Mouse (Mus musculus) MEL (cell line): Measurements from ENCODE around the gene Ten1. TPM values are rescaled to one million over a fixed set of nuclear protein-coding genes. Genes with fewer than 3 reads are reported as not detected.

Source experiments
- DNase-seq: peaks from one replicate; pipeline ENCODE4 v3.0.0; 2011; ENCODE audit warnings: low read depth, low spot score
- H3K27ac ChIP-seq: 2 replicates; pipeline ENCODE4 v1.5.1; 2012; ENCODE audit warnings: low read depth, mild to moderate bottlenecking, control low read depth, low read length, moderate library complexity; ENCODE audit not compliant: control insufficient read depth
- H3K27me3 ChIP-seq, 2 experiments: fragments of 150-350 bp in 1 of 2; sonication (generic) in 1 of 2; 2 replicates each; pipeline ENCODE4 v1.6.1; 2012; ENCODE audit warnings: low read length in 2 of 2, mild to moderate bottlenecking in 2 of 2, improper control_type of control experiment in 1 of 2, moderate library complexity in 1 of 2; ENCODE audit not compliant: insufficient read depth in 2 of 2, control insufficient read depth in 1 of 2
- H3K36me3 ChIP-seq, 2 experiments: 2 replicates each; pipeline ENCODE4 v1.6.1; 2012 to 2014; ENCODE audit warnings: low read length in 2 of 2, improper control_type of control experiment in 1 of 2, inconsistent platforms in 1 of 2, mild to moderate bottlenecking in 1 of 2; ENCODE audit not compliant: insufficient read depth in 2 of 2, control insufficient read depth in 1 of 2
- H3K4me1 ChIP-seq, 2 experiments: fragments of 150-350 bp in 1 of 2; sonication (generic) in 1 of 2; 2 replicates each; pipeline ENCODE4 v1.6.1; 2012; ENCODE audit warnings: low read length in 2 of 2, improper control_type of control experiment in 1 of 2, mild to moderate bottlenecking in 1 of 2; ENCODE audit not compliant: insufficient read depth in 2 of 2, control insufficient read depth in 1 of 2
- H3K4me3 ChIP-seq, 2 experiments: fragments of 150-350 bp in 1 of 2; sonication (generic) in 1 of 2; 2 replicates each; pipeline ENCODE4 v1.5.1; 2012; ENCODE audit warnings: low read depth in 2 of 2, low read length in 2 of 2, mild to moderate bottlenecking in 2 of 2, moderate library complexity in 2 of 2, control low read depth in 1 of 2, improper control_type of control experiment in 1 of 2; ENCODE audit not compliant: control insufficient read depth in 1 of 2, insufficient read depth in 1 of 2
- H3K79me2 ChIP-seq: 2 replicates; pipeline ENCODE4 v1.6.1; 2012; ENCODE audit warnings: mild to moderate bottlenecking, low read length, moderate library complexity; ENCODE audit not compliant: control insufficient read depth, poor library complexity, insufficient read depth
- H3K9ac ChIP-seq: 2 replicates; pipeline ENCODE4 v1.6.1; 2012; ENCODE audit warnings: low read depth, mild to moderate bottlenecking, control low read depth, low read length, moderate library complexity; ENCODE audit not compliant: control insufficient read depth, poor library complexity, severe bottlenecking
- H3K9me3 ChIP-seq: fragments of 150-350 bp; sonication (generic); replicated peaks from 2 replicates; pipeline ENCODE4 v1.6.1; 2012; ENCODE audit warnings: mild to moderate bottlenecking, low read length, improper control_type of control experiment, moderate library complexity; ENCODE audit not compliant: insufficient read depth
- BHLHE40 ChIP-seq: IDR thresholded peaks from 2 replicates; pipeline ENCODE4 v1.6.1; 2012; ENCODE audit warnings: low read depth, mild to moderate bottlenecking, inconsistent platforms, low read length, improper control_type of control experiment, borderline replicate concordance
- CHD1 ChIP-seq: IDR thresholded peaks from 2 replicates; pipeline ENCODE4 v1.6.1; 2012; ENCODE audit warnings: low read depth, mild to moderate bottlenecking, inconsistent platforms, low read length, improper control_type of control experiment
- CTCF ChIP-seq, 3 experiments: IDR thresholded peaks in 2 of 3; conservative IDR thresholded peaks in 1 of 3; 2 replicates each; pipeline ENCODE4 v1.5.1; 2011 to 2012; ENCODE audit warnings: low read length in 3 of 3, low read depth in 2 of 3, mild to moderate bottlenecking in 2 of 3, improper control_type of control experiment in 1 of 3, inconsistent platforms in 1 of 3, mixed read lengths in 1 of 3, moderate library complexity in 1 of 3; ENCODE audit not compliant: control insufficient read depth in 1 of 3, insufficient read depth in 1 of 3, poor library complexity in 1 of 3, severe bottlenecking in 1 of 3
- E2F4 ChIP-seq: IDR thresholded peaks from 2 replicates; pipeline ENCODE4 v1.6.1; 2011; ENCODE audit warnings: low read depth, low read length, improper control_type of control experiment, borderline replicate concordance
- EP300 ChIP-seq, 2 experiments: IDR thresholded peaks; 2 replicates each; pipeline ENCODE4 v1.6.1; 2011; ENCODE audit warnings: improper control_type of control experiment in 2 of 2, low read length in 2 of 2, low read depth in 1 of 2, mild to moderate bottlenecking in 1 of 2
- KAT2A ChIP-seq: conservative IDR thresholded peaks from 2 replicates; pipeline ENCODE4 v1.6.1; 2012; ENCODE audit warnings: low read depth, low read length, improper control_type of control experiment, inconsistent platforms
- MAX ChIP-seq: IDR thresholded peaks from 2 replicates; pipeline ENCODE4 v1.6.1; 2011; ENCODE audit warnings: low read length, improper control_type of control experiment
- MYC ChIP-seq: IDR thresholded peaks from 2 replicates; pipeline ENCODE4 v1.6.1; 2011; ENCODE audit warnings: low read depth, mild to moderate bottlenecking, low read length, improper control_type of control experiment, moderate library complexity
- NRF1 ChIP-seq: IDR thresholded peaks from 2 replicates; pipeline ENCODE4 v1.6.1; 2014; ENCODE audit warnings: low read depth, mild to moderate bottlenecking, inconsistent platforms, low read length, improper control_type of control experiment, moderate library complexity; ENCODE audit not compliant: poor library complexity, insufficient read depth, severe bottlenecking
- POLR2AphosphoS2 ChIP-seq: IDR thresholded peaks from 2 replicates; pipeline ENCODE4 v1.6.1; 2011; ENCODE audit warnings: low read length, improper control_type of control experiment
- TAL1 ChIP-seq: IDR thresholded peaks from 2 replicates; pipeline ENCODE4 v1.6.1; 2012; ENCODE audit warnings: mild to moderate bottlenecking, inconsistent platforms, low read length, moderate library complexity, mixed read lengths
- TBP ChIP-seq: IDR thresholded peaks from 2 replicates; pipeline ENCODE4 v1.8.0; 2011; ENCODE audit warnings: low read depth, low read length, improper control_type of control experiment
- TCF12 ChIP-seq: IDR thresholded peaks from 2 replicates; pipeline ENCODE4 v1.6.1; 2014; ENCODE audit warnings: low read depth, mild to moderate bottlenecking, inconsistent platforms, low read length, improper control_type of control experiment, moderate library complexity
- USF1 ChIP-seq: IDR thresholded peaks from 2 replicates; pipeline ENCODE4 v1.6.1; 2014; ENCODE audit warnings: low read depth, mild to moderate bottlenecking, inconsistent platforms, low read length, improper control_type of control experiment, moderate library complexity
- ZC3H11A ChIP-seq: IDR thresholded peaks from 2 replicates; pipeline ENCODE4 v1.6.1; 2012; ENCODE audit warnings: low read depth, mild to moderate bottlenecking, inconsistent platforms, low read length, improper control_type of control experiment
- ZKSCAN1 ChIP-seq: IDR thresholded peaks from 2 replicates; pipeline ENCODE4 v1.6.1; 2012; ENCODE audit warnings: low read depth, mild to moderate bottlenecking, inconsistent platforms, low read length, improper control_type of control experiment, moderate library complexity
- polyA plus RNA-seq, 2 experiments: library from polyadenylated mRNA; stranded (reverse) in 1 of 2; unstranded in 1 of 2; fragments of >175 nt in 1 of 2; fragments of >200 nt in 1 of 2; gene quantifications; 2 replicates each; pipeline versions ENCODE4 v1.2.1 to v1.2.4; 2012; ENCODE audit warnings: low replicate concordance in 2 of 2, low read depth in 1 of 2; ENCODE audit not compliant: insufficient read length in 2 of 2, insufficient read depth in 1 of 2, missing spikeins in 1 of 2
- total RNA-seq: library from RNA; depleted of rRNA; stranded (reverse); fragments of 300-350 nt; gene quantifications from 2 replicates; pipeline ENCODE4 v1.2.3, GENCODE M21; 2012

Gene Ten1
- total and polyA plus RNA-seq, 3 experiments = 60.8 to 66.9 TPM; not detected in 1

- Histone ChIP-seq H3K4me3 (no peak overlapping the region), H3K79me2 (no peaks in the 10 kb centered on the region), H3K4me1 (no peaks in the 10 kb centered on the region), H3K9ac (no peak overlapping the region), H3K9me3 (no peaks in the 10 kb centered on the region), H3K27me3 (no peaks in the 10 kb centered on the region), H3K27ac (no peak overlapping the region), H3K36me3 (peaks cover 0 to 6% of the 10 kb centered on the region in 2 experiments; a peak in 2 of 4 replicates)
- DNase-seq = no peak
- TF ChIP-seq TCF12 = no peak
- no peak for TF ChIP-seq E2F4
- TF ChIP-seq MYC = no peak
- no peak for TF ChIP-seq ZC3H11A
- TF ChIP-seq BHLHE40 = no peak
- TF ChIP-seq TBP = no peak
- no peak for TF ChIP-seq ZKSCAN1
- no peak for TF ChIP-seq CTCF (IDR thresholded peaks at IDR 0.05 in 2 of 3, conservative IDR thresholded peaks at IDR 0.05 in 1 of 3; ENCODE audit: control insufficient read depth in 1 of 3, insufficient read depth in 1 of 3, low read depth in 2 of 3, low read length in 3 of 3, poor library complexity in 1 of 3, severe bottlenecking in 1 of 3)
- TF ChIP-seq POLR2AphosphoS2 = no peak
- no peak for TF ChIP-seq KAT2A
- TF ChIP-seq TAL1 = no peak
Measured at GRCm38 (mm10) chr11:116174775-116175448, 23.7 kb upstream of the Ten1 start.

GRCm38 (mm10) chr11:116176010-116176409, 22.6 kb upstream of the Ten1 start:
- H3K4me3 ChIP-seq = no peak overlapping the region
- no peaks in the 10 kb centered on the region for H3K9me3 ChIP-seq
- H3K27ac ChIP-seq = no peak overlapping the region
- no peaks in the 10 kb centered on the region for H3K4me1 ChIP-seq
- H3K27me3 ChIP-seq = no peaks in the 10 kb centered on the region
- H3K9ac ChIP-seq = no peak overlapping the region
- H3K36me3 ChIP-seq = peaks cover 0 to 6% of the 10 kb centered on the region in 2 experiments; a peak in 2 of 4 replicates
- H3K79me2 ChIP-seq = no peaks in the 10 kb centered on the region
- DNase-seq = no peak
- TF ChIP-seq EP300 (IDR thresholded peaks at IDR 0.05; ENCODE audit: low read depth in 1 of 2, low read length in 2 of 2) (no peak), CHD1 (no peak)

- TF ChIP-seq NRF1 (no peak), USF1 (no peak), E2F4 (no peak), MAX (no peak)
- TF ChIP-seq, all 39 proteins: peak for 0
- Histone ChIP-seq H3K9ac (no peak overlapping the region), H3K27me3 (no peaks in the 10 kb centered on the region)
Measured at GRCm38 (mm10) chr11:116178411-116179121, 20.1 kb upstream of the Ten1 start.

More at GRCm38 (mm10) chr11:116178411-116179121, 20.1 kb upstream of the Ten1 start:
- Histone ChIP-seq H3K27ac (no peak overlapping the region), H3K4me3 (no peak overlapping the region), H3K79me2 (no peaks in the 10 kb centered on the region), H3K36me3 (peaks cover 0 to 8% of the 10 kb centered on the region in 2 experiments; a peak in 2 of 4 replicates), H3K4me1 (no peaks in the 10 kb centered on the region), H3K9me3 (no peaks in the 10 kb centered on the region)
- DNase-seq = no peak
